Mouse (Mus musculus) left cerebral cortex, adult 2 months (tissue): ENCODE data around the gene Olfr1231. TPM values are rescaled to one million over a fixed set of nuclear protein-coding genes. Genes with fewer than 3 reads are reported as not detected.

Experiments used
- DNase-seq, 2 experiments: peaks; one replicate each; pipeline ENCODE4 v3.0.0; 2021 to 2022; ENCODE audit warnings: low spot score in 2 of 2, mixed read lengths in 1 of 2; ENCODE audit errors: extremely low spot score in 1 of 2
- H3K27ac ChIP-seq: fragments of 200-600 bp; 2 replicates; pipeline ENCODE4 v1.8.1; 2022
- H3K4me3 ChIP-seq: fragments of 200-600 bp; 2 replicates; pipeline ENCODE4 v1.8.1; 2022
- CTCF ChIP-seq: fragments of 200-600 bp; IDR thresholded peaks from 2 replicates; pipeline ENCODE4 v1.8.1; 2022; ENCODE audit warnings: antibody characterized with exemption, mild to moderate bottlenecking, moderate library complexity
- intact Hi-C: fragments of 180-260 bp; cut with DNase I; formaldehyde crosslinking; loops from one replicate; pipeline ENCODE4 v1.15.1; 2025
- long read RNA-seq, 2 experiments: library from polyadenylated mRNA; stranded (forward); transcript quantifications; one replicate each; pipeline ENCODE4 v2.0.0; 2021; ENCODE audit warnings: borderline mapping rate in 2 of 2
- total RNA-seq, 2 experiments: library from RNA; stranded (reverse); gene quantifications; 2 replicates each; pipeline ENCODE4 v1.2.3; 2021

The Olfr1231 gene
- not detected for total RNA-seq
- long read RNA-seq, experiment 1 = 0 reads
- long read RNA-seq, experiment 2 = 0 reads

GRCm38 (mm10) chr2:89306974-89307373, at the start of gene Olfr1231:
TSS of gene Olfr1231 (minus strand) at chr2:89307074.
- DNase-seq = no peak
- TF ChIP-seq CTCF = no peak
- Histone ChIP-seq H3K27ac (no peak within 1 kb of the TSS), H3K4me3 (no peak within 1 kb of the TSS)
- intact Hi-C loops = no loop called here

- no peak for TF ChIP-seq CTCF
- intact Hi-C loops = no loop called here
- H3K27ac ChIP-seq = no peak within 1 kb of the TSS
- no peak for DNase-seq
- H3K4me3 ChIP-seq = no peak within 1 kb of the TSS
Observed at GRCm38 (mm10) chr2:89342298-89342697, 35.4 kb upstream of the Olfr1231 start, which contains the start of gene Olfr1233. TSS of gene Olfr1233 (minus strand) at chr2:89342398.

GRCm38 (mm10) chr2:89329575-89329974, 22.7 kb upstream of the Olfr1231 start, which contains the start of gene Olfr1232:
TSS of gene Olfr1232 (minus strand) at chr2:89329675.
- DNase-seq = no peak
- no peak for TF ChIP-seq CTCF
- Histone ChIP-seq H3K4me3 (no peak within 1 kb of the TSS), H3K27ac (no peak within 1 kb of the TSS)
- intact Hi-C loops = no loop called here

GRCm38 (mm10) chr2:89297168-89297567, 9.7 kb downstream of the Olfr1231 start, which contains the start of gene Olfr1230:
TSS of gene Olfr1230 (minus strand) at chr2:89297268.
- intact Hi-C loops = no loop called here
- Histone ChIP-seq H3K4me3 (no peak within 1 kb of the TSS), H3K27ac (no peak within 1 kb of the TSS)
- no peak for DNase-seq
- TF ChIP-seq CTCF = no peak

- no peak within 1 kb of the TSS for H3K27ac ChIP-seq
- no peak for TF ChIP-seq CTCF
- no peak for DNase-seq
- intact Hi-C loops = no loop called here
- H3K4me3 ChIP-seq = no peak within 1 kb of the TSS
Observed at GRCm38 (mm10) chr2:89287914-89288313, 19.0 kb downstream of the Olfr1231 start, which contains the start of gene Olfr1229. TSS of gene Olfr1229 (minus strand) at chr2:89288014.

GRCm38 (mm10) chr2:89253962-89254361, 52.9 kb downstream of the Olfr1231 start, which contains the start of gene Olfr1228:
TSS of gene Olfr1228 (minus strand) at chr2:89254062.
- intact Hi-C loops = no loop called here
- no peak within 1 kb of the TSS for H3K27ac ChIP-seq
- no peak for DNase-seq
- no peak for TF ChIP-seq CTCF
- H3K4me3 ChIP-seq = no peak within 1 kb of the TSS

Other genes with a start within 250 kb of the Olfr1231 start
- gene Olfr1218, start 245.9 kb downstream of the Olfr1231 start, total RNA-seq = not detected
- not detected for gene Olfr1219, start 223.6 kb downstream of the Olfr1231 start, total RNA-seq
- not detected for gene Olfr1220, start 200.2 kb downstream of the Olfr1231 start, total RNA-seq
- gene Olfr1221, start 189.8 kb downstream of the Olfr1231 start, total RNA-seq = not detected
- gene Olfr1222, start 174.0 kb downstream of the Olfr1231 start, total RNA-seq = not detected
- not detected for gene Olfr1223, start 155.5 kb downstream of the Olfr1231 start, total RNA-seq
- not detected for gene Olfr1224-ps1, start 143.0 kb downstream of the Olfr1231 start, total RNA-seq
- not detected for gene Olfr1225, start 132.4 kb downstream of the Olfr1231 start, total RNA-seq
- not detected for gene Olfr1226, start 107.0 kb downstream of the Olfr1231 start, total RNA-seq
- not detected for gene Olfr1228, start 53.0 kb downstream of the Olfr1231 start, total RNA-seq
- not detected for gene Olfr1229, start 19.1 kb downstream of the Olfr1231 start, total RNA-seq
- not detected for gene Olfr1230, start 9.8 kb downstream of the Olfr1231 start, total RNA-seq
- gene Olfr1232, start 22.6 kb upstream of the Olfr1231 start, total RNA-seq = not detected
- not detected for gene Olfr1233, start 35.3 kb upstream of the Olfr1231 start, total RNA-seq
- not detected for gene Olfr1234, start 57.8 kb upstream of the Olfr1231 start, total RNA-seq
- not detected for gene Olfr1238, start 102.6 kb upstream of the Olfr1231 start, total RNA-seq
- not detected for gene Olfr1239, start 113.3 kb upstream of the Olfr1231 start, total RNA-seq
- gene Olfr1240, start 135.9 kb upstream of the Olfr1231 start, total RNA-seq = not detected
- not detected for gene Olfr1241, start 180.1 kb upstream of the Olfr1231 start, total RNA-seq
- gene Olfr1242, start 191.3 kb upstream of the Olfr1231 start, total RNA-seq = not detected
- not detected for gene Olfr1243, start 224.4 kb upstream of the Olfr1231 start, total RNA-seq